Mouse (Mus musculus) G1E (cell line): ENCODE measurements around the gene Syn3.

Experiments used
- CTCF ChIP-seq: IDR thresholded peaks from 2 replicates; pipeline ENCODE4 v1.5.1; 2012; ENCODE audit warnings: low read depth, low read length, inconsistent platforms, mixed read lengths
- GATA1 ChIP-seq: IDR thresholded peaks from 2 replicates; pipeline ENCODE4 v1.6.1; 2012; ENCODE audit warnings: borderline replicate concordance, low read length, inconsistent platforms, mixed read lengths

DNA sequence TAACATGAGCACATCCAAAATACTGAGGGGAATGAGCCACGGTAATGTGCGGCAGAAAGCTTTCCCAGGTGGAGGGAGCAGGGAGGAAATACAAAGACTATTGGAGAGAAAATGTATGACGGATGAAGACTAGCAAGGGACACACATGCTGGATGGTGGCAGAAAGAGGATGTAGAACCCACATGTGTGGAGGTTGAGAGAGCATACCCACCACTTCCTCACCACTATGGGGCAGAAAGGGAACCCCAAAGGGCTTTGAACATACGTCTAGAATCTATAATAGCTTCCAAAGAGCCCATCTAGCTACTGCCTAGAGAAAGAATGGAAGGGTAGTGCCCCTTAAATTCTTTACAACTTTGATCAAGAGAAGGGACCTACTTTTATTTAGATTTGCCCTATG is 113.0 kb downstream of the Syn3 start:
- no peak for TF ChIP-seq CTCF
- TF ChIP-seq GATA1 = no peak
